Mouse (Mus musculus) midbrain, embryonic 13.5 days (tissue): ENCODE measurements around the gene Otud7b. TPM values are rescaled to one million over a fixed set of nuclear protein-coding genes. Genes with fewer than 3 reads are reported as not detected.

Experiments
- ATAC-seq: fragments of 200-750 bp; cut with Nextera tagmentation; 2 replicates; pipeline ENCODE4 v1.8.0; 2017; ENCODE audit warnings: mild to moderate bottlenecking, moderate TSS enrichment, moderate library complexity
- H3K27ac ChIP-seq: fragments of 300-500 bp; sonication (generic); 2 replicates; pipeline ENCODE4 v1.5.1; 2015; ENCODE audit warnings: inconsistent platforms, mild to moderate bottlenecking, moderate library complexity
- H3K27me3 ChIP-seq: fragments of 300-500 bp; sonication (generic); 2 replicates; pipeline ENCODE4 v1.6.1; 2015; ENCODE audit warnings: mild to moderate bottlenecking, inconsistent platforms
- H3K36me3 ChIP-seq: fragments of 300-500 bp; sonication (generic); 2 replicates; pipeline ENCODE4 v1.6.1; 2015; ENCODE audit warnings: mild to moderate bottlenecking, inconsistent platforms
- H3K4me1 ChIP-seq: fragments of 300-500 bp; sonication (generic); replicated peaks from 2 replicates; pipeline ENCODE4 v1.6.1; 2015; ENCODE audit warnings: inconsistent platforms
- H3K4me2 ChIP-seq: fragments of 300-500 bp; sonication (generic); replicated peaks from 2 replicates; pipeline ENCODE4 v1.6.1; 2015; ENCODE audit warnings: moderate library complexity, mild to moderate bottlenecking, inconsistent platforms
- H3K4me3 ChIP-seq: fragments of 300-500 bp; sonication (generic); replicated peaks from 2 replicates; pipeline ENCODE4 v1.5.1; 2015; ENCODE audit warnings: mild to moderate bottlenecking, inconsistent platforms
- H3K9ac ChIP-seq: fragments of 300-500 bp; sonication (generic); replicated peaks from 2 replicates; pipeline ENCODE4 v1.6.1; 2015; ENCODE audit warnings: mild to moderate bottlenecking, inconsistent platforms
- H3K9me3 ChIP-seq: fragments of 300-500 bp; sonication (generic); 2 replicates; pipeline ENCODE4 v1.6.1; 2016; ENCODE audit warnings: mild to moderate bottlenecking, inconsistent platforms
- WGBS: fragments of 180-500 bp; shearing (Covaris S2); methylation state at CpG from one replicate; pipeline ENCODE4 v1.1.7; 2015; 5-methylcytosine and 5-hydroxymethylcytosine counted together
- polyA plus RNA-seq: library from polyadenylated mRNA; unstranded; fragments of >200 nt; fragmentation: Nextera tagmentation; extraction: Ambion mirVana; gene quantifications from 2 replicates; pipeline ENCODE4 v1.2.1, GENCODE M21; 2015

The Otud7b gene
- polyA plus RNA-seq, 1 experiment from 2014 or later, result 11.4 TPM

DNA sequence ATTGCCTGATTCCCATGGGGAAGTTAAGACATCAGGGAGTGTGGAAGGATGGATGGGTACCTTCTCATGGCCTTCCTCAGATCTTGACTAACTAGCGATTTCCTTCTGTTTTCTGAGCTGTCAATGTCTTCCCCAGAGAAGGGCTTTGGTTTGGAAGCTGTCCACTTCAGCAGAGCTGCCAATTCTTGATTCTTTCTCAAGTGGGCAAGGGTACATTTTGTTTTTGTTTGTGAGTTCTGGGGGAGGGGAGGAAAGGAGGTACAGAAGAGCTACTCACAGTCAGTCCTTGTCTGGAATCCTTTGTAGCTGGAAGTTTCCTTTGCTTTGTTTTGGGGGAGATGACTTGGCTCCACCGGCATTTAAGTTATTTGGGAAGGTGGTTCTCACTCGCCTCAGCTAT is 8.9 kb downstream of the Otud7b start:
- Histone ChIP-seq H3K27ac (no peak overlapping the region), H3K9me3 (no peaks in the 10 kb centered on the region), H3K36me3 (no peaks in the 10 kb centered on the region), H3K4me2 (no peak overlapping the region), H3K4me1 (no peaks in the 10 kb centered on the region), H3K9ac (no peak overlapping the region), H3K27me3 (no peaks in the 10 kb centered on the region), H3K4me3 (no peak overlapping the region)
- 69% methylated on average over 3 of the region's 3 CpGs for WGBS
- ATAC-seq, result no peak

DNA sequence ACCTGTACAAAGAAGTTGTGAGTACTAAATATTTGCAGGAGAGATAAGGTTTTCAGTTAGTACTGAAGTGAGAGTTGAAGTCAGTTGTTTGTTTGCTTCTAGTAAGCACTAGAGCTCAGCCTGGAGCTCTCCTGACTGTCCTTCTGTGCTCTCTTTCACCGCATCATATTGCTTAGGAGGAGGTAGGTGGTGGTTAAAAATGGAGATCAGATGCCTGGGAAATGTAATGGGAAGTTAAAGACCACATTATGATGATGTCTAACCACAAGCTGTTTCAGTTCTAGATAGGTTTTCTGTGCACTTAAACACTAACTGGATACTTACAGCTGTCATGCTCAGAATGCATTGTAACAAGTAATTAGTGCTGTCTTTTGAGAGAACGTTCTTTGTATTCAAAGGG is 13.8 kb downstream of the Otud7b start:
- no peak for ATAC-seq
- H3K27ac ChIP-seq, result no peak overlapping the region
- no peaks in the 10 kb centered on the region for H3K27me3 ChIP-seq
- H3K36me3 ChIP-seq, result no peaks in the 10 kb centered on the region
- WGBS, result 75% methylated on average over 2 of the region's 2 CpGs
- no peak overlapping the region for H3K4me2 ChIP-seq
- no peaks in the 10 kb centered on the region for H3K9me3 ChIP-seq
- no peak overlapping the region for H3K9ac ChIP-seq
- H3K4me3 ChIP-seq, result no peak overlapping the region
- no peaks in the 10 kb centered on the region for H3K4me1 ChIP-seq

DNA sequence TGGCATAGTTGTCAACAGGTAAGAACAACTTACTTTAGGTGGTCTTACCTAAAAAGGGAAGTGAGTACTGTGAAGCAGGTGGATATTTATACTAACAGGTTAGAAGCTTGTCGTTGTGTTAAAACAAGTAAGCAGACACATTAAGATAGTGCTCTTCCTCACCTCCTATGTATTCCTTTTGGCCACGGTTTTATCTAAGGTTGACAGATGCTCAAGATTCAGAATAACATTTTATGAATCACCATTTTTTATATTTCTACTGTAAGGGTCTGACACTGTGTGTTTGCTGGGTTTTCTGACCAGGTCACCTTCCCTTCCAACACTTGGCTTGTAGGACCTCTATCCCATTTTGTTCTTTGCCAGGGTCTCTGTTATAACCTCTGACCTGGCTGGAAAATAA is 14.4 kb downstream of the Otud7b start:
- Histone ChIP-seq H3K9ac (no peak overlapping the region), H3K4me3 (no peak overlapping the region), H3K27ac (no peak overlapping the region), H3K27me3 (no peaks in the 10 kb centered on the region), H3K36me3 (no peaks in the 10 kb centered on the region), H3K4me2 (no peak overlapping the region), H3K9me3 (no peaks in the 10 kb centered on the region), H3K4me1 (no peaks in the 10 kb centered on the region)
- ATAC-seq, result no peak
- WGBS, result 98% methylated on average over 2 of the region's 2 CpGs

DNA sequence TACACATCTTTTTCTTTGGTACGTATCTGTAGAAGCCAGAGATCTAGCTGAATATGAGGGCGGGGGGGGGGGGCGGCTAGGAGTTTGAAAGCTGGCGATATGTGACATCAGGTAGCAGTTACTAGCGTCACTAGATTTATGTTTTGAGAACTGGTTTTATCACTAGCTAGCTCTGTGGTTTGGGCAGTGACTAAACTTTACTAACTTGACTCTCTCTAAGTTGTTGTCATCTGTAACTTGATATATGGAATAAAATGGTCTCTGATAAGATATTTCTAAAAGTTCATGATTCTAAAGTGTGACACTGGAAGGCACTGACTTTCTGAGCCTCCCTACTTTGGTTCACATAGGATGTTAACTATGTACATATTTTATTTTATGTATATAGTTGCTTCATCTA is 19.9 kb downstream of the Otud7b start:
- Histone ChIP-seq H3K9ac (no peak overlapping the region), H3K36me3 (no peaks in the 10 kb centered on the region), H3K27ac (no peak overlapping the region), H3K4me1 (no peaks in the 10 kb centered on the region), H3K9me3 (no peaks in the 10 kb centered on the region), H3K4me3 (no peak overlapping the region), H3K4me2 (no peak overlapping the region), H3K27me3 (no peaks in the 10 kb centered on the region)
- WGBS, result 92% methylated on average over 5 of the region's 5 CpGs
- ATAC-seq, result no peak

DNA sequence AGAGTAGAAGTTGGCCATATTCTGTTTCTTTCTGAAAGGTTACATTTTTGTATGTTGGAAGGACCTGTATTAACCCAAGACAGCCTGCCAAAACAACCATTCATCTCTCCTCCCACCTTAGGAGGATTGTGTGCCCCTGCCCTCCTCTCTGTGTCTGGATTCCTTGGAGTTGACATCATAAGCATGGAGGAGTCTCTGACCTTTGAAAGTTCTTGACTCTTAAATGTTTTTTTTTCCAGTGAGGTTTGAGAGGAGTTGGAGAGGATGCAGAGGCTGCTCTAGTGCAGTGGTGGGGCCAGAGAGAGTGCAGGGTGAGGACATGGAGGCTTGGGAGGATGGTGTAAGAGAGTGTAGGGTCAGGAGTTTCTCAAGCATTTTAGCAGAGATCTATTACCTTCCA is 23.8 kb downstream of the Otud7b start:
- no peaks in the 10 kb centered on the region for H3K4me1 ChIP-seq
- no peak overlapping the region for H3K27ac ChIP-seq
- ATAC-seq, result no peak
- H3K4me3 ChIP-seq, result no peak overlapping the region
- no peaks in the 10 kb centered on the region for H3K27me3 ChIP-seq
- H3K9ac ChIP-seq, result no peak overlapping the region
- no peak overlapping the region for H3K4me2 ChIP-seq
- H3K9me3 ChIP-seq, result no peaks in the 10 kb centered on the region
- no peaks in the 10 kb centered on the region for H3K36me3 ChIP-seq

DNA sequence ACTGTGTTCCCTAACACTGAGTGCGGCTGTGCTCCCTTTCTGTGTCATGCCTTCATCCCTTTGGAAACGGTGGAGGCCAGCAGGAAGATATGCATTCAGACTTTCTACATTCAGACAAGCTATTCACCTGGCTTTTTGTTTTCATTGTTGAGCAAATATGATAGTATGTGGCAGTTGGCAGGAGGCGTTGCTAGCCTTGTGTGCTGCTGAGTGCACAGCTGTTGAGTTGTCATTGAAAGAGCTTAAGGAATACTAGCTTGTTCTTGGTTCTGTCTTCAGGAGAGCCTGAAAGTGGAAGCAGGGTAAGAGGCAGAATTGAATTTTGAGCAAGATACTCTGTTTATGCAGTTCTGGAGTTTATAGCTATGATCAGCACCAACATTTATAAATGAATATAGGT is 28.2 kb downstream of the Otud7b start:
- Histone ChIP-seq H3K9ac (no peak overlapping the region), H3K4me3 (no peak overlapping the region), H3K9me3 (no peaks in the 10 kb centered on the region), H3K4me2 (no peak overlapping the region), H3K36me3 (no peaks in the 10 kb centered on the region), H3K4me1 (no peaks in the 10 kb centered on the region), H3K27ac (no peak overlapping the region), H3K27me3 (no peaks in the 10 kb centered on the region)
- 73% methylated on average over 3 of the region's 3 CpGs for WGBS
- ATAC-seq, result no peak

DNA sequence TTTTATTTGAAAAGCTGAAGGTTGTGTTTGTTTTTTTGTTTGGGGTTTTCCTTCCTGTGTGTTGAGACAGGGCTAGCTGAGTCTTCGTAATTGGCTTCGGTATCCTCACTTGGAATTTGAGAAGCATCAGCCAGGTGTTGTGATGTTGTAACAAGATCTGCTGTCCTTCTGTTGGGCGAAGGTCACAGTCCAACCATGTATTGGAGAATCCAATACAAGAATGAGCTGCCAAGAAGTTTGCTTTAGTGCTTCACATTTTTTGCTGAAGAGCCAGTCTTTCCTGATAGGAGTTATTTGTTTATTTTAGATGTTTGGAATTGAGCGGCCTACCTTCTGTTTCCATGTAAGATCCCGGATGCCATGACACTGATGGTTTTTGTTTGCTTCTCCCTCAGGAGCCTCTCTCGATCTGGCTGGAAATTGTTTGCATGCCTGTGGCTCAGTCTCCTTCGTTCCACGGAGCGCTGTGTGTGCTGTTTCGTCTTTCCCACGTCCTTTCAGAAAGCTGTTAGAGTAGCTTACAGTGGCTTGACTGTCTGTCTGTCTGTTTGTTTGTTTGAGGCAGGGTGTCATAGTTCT is 29.1 kb downstream of the Otud7b start:
- 79% methylated on average over 11 of the region's 11 CpGs for WGBS
- Histone ChIP-seq H3K4me1 (0 out of 2 replicates have a peak, but pooled peaks cover under 1% of the 10 kb centered on the region), H3K9me3 (no peaks in the 10 kb centered on the region), H3K4me3 (no peak overlapping the region), H3K36me3 (no peaks in the 10 kb centered on the region), H3K27ac (no peak overlapping the region), H3K9ac (no peak overlapping the region), H3K27me3 (no peaks in the 10 kb centered on the region), H3K4me2 (no peak overlapping the region)
- ATAC-seq, result no peak

DNA sequence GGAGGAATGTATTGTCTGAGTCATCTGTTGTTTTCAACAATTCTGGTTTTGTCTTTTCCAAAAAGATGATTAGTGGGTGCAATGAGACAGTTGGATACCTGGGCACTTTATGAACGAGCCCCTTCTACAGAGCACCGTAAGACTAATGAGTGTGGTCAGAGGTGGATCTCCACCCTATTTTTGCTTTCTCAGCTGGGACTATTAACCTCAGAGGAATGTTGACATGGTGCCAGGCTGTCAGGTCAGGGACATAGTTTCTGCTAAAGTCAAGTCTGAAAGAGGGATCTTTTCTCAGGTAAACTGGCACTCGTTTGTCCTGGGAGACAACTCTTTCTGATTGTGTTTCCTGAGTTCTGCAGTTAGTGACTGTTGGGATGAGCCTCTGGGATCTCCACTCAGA is 30.7 kb downstream of the Otud7b start:
- Histone ChIP-seq H3K4me3 (no peak overlapping the region), H3K9me3 (no peaks in the 10 kb centered on the region), H3K4me2 (no peak overlapping the region), H3K27ac (no peak overlapping the region), H3K27me3 (no peaks in the 10 kb centered on the region), H3K9ac (no peak overlapping the region), H3K36me3 (peaks cover 3% of the 10 kb centered on the region; the same call in 1 of the 2 replicates), H3K4me1 (0 out of 2 replicates have a peak, but pooled peaks cover 6% of the 10 kb centered on the region)
- WGBS, result 87% methylated on average over 3 of the region's 3 CpGs
- ATAC-seq, result no peak

DNA sequence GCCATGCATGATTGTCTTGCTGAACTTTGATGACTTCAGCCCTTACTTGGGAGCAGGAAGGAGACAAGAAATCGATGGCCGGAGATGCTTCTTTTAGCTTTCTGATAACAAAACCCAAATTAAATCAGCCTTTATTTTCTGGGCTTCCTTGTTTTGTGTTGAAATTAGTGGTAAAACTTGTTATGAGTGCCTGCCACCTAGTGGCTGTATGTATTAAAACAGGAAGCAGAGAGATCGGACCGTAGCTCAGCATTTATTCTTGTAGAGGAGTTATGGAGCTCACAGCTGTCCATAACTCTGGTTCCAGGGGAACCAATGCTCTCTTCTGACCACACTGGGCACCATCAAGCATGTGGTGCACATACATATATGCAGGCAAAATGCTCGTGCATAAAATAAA is 43.6 kb downstream of the Otud7b start:
- no peak overlapping the region for H3K9ac ChIP-seq
- ATAC-seq, result no peak
- no peaks in the 10 kb centered on the region for H3K27me3 ChIP-seq
- 22% methylated on average over 5 of the region's 5 CpGs for WGBS
- peaks cover 51% of the 10 kb centered on the region for H3K36me3 ChIP-seq
- H3K4me1 ChIP-seq, result no peaks in the 10 kb centered on the region
- H3K4me2 ChIP-seq, result no peak overlapping the region
- no peak overlapping the region for H3K4me3 ChIP-seq
- H3K9me3 ChIP-seq, result no peaks in the 10 kb centered on the region
- no peak overlapping the region for H3K27ac ChIP-seq

DNA sequence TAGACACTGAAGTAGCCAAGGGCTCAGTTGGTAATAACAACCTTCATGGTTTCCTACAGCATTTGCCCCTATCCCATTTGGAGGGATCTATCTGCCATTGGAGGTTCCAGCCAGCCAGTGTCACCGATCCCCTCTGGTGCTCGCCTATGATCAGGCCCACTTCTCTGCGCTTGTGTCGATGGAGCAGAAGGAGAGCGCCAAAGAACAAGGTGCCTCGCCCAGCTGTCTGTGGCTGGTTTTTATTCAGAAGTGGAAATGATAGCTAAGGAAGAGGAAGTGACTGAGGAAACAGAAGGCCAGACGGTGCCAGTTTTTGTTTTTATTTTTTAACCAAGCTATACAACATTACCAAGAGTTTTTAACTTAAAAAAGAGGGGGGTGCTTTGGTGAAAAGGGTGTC is 47.5 kb downstream of the Otud7b start:
- Histone ChIP-seq H3K9me3 (no peaks in the 10 kb centered on the region), H3K27ac (no peak overlapping the region), H3K4me2 (no peak overlapping the region), H3K4me1 (no peaks in the 10 kb centered on the region), H3K9ac (no peak overlapping the region), H3K4me3 (no peak overlapping the region), H3K36me3 (peaks cover 56% of the 10 kb centered on the region), H3K27me3 (no peaks in the 10 kb centered on the region)
- ATAC-seq, result no peak
- WGBS, result 94% methylated on average over 7 of the region's 7 CpGs

DNA sequence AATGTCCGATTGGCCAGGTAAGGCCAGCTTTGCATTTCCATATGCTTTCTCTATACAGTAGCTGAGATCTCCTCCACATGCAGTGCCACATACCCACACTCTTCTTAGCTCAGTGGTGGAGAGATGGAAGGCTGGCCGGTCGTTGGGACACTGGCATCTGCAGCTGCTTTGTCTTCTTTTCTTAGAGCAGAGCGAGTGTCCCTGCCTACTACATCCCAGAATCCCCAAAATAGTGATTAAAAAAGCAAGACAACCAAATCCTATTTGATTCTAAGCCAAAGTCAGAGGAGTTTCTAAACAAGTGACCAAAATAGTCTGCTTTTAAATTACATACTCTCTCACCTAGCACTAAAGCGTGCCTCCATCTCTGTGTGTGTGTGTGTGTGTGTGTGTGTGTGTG is 48.3 kb downstream of the Otud7b start:
- H3K4me1 ChIP-seq, result no peaks in the 10 kb centered on the region
- WGBS, result 93% methylated on average over 5 of the region's 5 CpGs
- ATAC-seq, result no peak
- no peak overlapping the region for H3K27ac ChIP-seq
- no peak overlapping the region for H3K9ac ChIP-seq
- H3K36me3 ChIP-seq, result peaks cover 62% of the 10 kb centered on the region
- no peaks in the 10 kb centered on the region for H3K9me3 ChIP-seq
- no peaks in the 10 kb centered on the region for H3K27me3 ChIP-seq
- no peak overlapping the region for H3K4me2 ChIP-seq
- H3K4me3 ChIP-seq, result no peak overlapping the region

DNA sequence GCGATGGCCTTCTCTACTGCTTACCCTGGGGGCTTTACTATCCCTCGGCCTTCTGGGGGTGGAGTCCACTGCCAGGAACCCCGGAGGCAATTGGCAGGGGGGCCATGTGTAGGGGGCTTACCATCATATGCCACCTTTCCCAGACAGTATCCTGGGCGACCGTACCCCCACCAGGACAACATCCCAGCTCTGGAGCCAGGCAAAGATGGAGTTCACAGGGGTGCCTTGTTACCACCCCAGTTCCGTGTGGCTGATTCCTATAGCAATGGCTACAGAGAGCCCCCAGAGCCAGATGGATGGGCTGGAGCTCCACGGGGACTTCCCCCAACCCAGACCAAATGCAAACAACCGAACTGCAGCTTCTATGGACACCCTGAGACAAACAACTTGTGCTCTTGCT is 51.2 kb downstream of the Otud7b start:
- Histone ChIP-seq H3K4me2 (no peak overlapping the region), H3K36me3 (peaks cover 61% of the 10 kb centered on the region), H3K27ac (no peak overlapping the region), H3K9ac (no peak overlapping the region), H3K9me3 (no peaks in the 10 kb centered on the region), H3K4me3 (no peak overlapping the region), H3K27me3 (no peaks in the 10 kb centered on the region), H3K4me1 (peaks cover 7% of the 10 kb centered on the region)
- no peak for ATAC-seq
- WGBS, result 86% methylated on average over 8 of the region's 8 CpGs

DNA sequence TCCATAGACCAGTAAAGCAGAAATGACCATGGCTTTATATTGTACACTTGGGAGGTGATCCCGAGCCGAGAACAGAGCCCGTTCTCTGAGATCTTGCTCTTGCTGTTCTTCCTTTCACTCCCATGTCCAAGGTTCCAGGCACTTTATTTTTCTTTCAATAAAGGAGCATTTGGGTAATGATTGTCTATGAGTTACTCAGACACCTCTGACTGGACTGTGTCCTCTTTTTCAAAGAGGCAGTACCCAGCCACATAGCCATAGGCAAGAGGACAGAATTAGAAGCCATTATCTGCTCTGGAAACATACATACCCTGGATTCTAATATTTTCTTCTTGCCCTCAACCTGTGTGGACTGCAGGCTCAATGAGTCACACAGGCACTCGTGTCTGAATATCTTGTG is 55.5 kb downstream of the Otud7b start:
- no peak for ATAC-seq
- Histone ChIP-seq H3K27ac (no peak overlapping the region), H3K9me3 (no peaks in the 10 kb centered on the region), H3K27me3 (no peaks in the 10 kb centered on the region), H3K9ac (no peak overlapping the region), H3K4me1 (peaks cover 23% of the 10 kb centered on the region), H3K4me2 (no peak overlapping the region), H3K4me3 (no peak overlapping the region), H3K36me3 (peaks cover 18% of the 10 kb centered on the region)
- WGBS, result 85% methylated on average over 4 of the region's 4 CpGs
